Mouse (Mus musculus) brain, adult 2 months (tissue): ENCODE data around the gene Hic1.

ENCODE experiments used
- DNase-seq: peaks from one replicate; pipeline ENCODE4 v3.0.0; 2011; ENCODE audit warnings: low read depth, low spot score

Gene Hic1

DNA sequence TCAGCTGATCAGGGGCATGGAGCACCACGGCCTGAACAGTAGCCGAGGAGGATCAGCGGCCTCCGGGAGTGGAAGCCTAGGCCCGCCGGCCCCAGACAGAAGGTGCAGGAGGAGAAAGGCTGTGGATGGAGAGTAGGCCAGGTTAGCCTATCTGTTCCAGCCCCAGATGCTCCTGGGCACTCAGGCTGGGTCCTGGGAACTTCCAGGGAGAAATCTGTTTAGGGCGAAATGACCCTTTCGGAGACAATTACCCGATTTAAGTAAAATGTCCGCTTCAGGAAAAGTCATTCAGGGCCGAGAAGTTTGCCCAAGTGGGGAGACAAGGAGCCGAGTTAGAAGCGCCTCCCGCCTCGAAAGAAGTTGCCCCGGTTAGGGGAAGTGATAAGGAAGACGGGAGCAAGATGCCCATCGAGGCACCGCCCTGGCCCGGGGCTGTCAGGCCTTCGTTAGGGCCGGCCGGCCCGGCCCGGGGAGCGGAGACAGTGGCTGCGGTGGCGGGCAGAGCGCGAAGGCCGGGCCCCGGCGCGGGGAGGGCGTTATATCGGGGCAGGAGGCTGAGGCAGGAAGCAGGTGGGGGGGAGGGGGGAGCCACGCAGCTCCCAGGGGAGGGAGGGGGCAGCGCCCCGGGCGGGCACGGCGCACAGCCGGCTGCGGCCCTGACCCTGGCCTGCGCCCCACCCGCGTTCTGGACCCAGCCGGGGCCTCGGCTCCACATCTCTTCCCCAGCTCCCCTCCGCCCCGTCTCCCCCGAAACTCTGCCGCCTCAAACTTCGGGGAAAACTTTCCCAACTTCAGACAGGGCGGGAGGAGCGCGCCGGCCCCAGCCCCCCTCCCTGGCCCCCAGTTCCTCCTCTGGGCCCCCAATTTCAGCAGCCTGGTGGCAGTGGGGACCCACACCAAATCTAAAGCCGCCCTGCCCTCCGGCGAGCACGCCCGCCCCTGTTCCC is 1.4 kb downstream of the Hic1 start:
- DNase-seq: no peak

DNA sequence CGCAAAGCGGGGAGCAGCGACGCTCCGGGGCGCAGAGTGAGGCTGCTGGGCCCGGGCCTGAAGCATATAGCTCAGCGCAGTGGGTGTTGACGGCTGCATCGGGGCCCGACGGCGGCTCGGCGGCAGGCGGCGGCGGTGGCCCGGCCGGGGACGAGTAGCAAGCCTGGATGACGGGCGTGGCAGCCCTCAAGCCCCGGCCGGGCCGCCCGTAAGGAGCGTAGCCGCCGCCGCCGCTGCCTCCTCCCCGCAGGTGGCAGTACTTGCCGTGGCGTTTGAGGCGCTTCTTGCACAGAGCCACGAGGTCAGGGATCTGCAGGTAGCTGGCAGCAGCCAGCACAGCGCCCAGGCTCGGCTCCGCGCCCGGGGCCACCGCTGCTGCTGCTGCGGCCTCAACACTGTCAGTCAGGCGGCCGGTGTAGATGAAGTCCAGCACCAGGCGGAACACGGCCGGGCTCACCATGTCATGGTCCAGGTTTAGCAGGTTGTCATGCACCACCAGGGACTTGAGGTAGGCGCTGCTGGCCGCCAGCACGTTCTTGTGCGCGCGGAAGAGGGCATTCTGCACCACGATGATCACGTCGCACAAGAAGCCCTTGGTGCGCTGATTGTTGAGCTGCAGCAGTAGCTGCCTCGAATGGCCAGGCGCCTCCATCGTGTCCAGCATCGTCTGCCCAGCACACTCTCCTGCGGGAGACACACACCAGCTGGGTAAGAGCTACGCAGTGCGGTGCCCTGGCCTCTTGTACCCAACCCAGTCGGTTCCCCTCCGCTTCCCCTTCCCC is 2.3 kb downstream of the Hic1 start:
- DNase-seq: no peak

DNA sequence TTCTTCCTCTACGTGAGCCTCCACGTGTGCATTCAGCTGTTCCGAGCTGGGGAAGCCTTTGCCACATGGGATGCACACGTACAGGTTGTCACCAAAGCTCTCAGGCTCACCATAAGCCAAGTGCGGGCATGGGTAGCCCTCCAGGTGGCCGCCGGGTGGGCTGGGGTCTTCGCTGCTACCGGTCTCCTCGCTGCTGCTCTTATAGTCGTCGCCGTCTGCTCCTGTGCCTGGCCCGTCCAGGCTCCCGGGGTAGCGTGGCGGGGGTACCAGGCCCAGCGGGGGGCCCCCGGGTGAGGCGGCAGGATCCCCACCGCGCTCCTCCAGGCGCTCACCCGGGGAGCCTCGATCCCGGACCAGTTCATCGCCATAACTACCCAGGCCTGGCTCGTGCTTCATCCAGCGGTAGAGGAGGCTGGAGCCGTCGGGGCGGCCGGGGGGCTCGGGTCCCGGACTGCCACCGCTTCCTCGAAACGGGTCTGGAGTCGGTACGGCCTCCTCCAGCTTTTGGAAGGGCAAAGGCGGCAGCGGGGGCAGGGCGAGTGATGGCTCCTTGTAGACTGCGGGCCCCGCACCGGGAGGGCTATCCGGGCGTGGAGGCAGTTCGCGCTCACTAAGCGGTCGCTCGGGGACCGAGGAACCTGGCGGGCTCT is 3.0 kb downstream of the Hic1 start:
- DNase-seq: no peak

- peak; percentile 80 for DNase-seq
Observed at GRCm38 (mm10) chr11:75165441-75166192, 3.7 kb downstream of the Hic1 start.

- DNase-seq: no peak
Observed at GRCm38 (mm10) chr11:75164750-75165149, 4.6 kb downstream of the Hic1 start.

DNA sequence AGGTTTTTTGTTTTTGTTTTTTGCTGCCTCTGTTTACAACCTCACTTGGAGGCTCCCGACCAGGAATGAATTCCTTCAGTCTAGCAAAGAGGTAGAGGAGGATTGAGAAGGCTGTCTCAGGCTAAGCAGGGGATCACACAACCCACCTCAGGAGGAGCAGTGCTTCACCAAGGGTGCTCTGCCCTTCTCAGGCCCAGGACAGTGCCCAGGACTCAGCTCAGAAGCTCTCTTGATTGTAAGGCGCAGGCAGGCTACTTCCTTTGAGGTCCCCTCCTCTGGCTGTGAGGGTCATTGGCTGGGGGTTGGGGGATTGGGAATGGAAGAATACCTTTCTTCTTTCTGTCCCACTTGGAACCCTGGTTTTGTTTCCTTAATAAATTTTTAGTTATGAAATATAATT is 5.3 kb downstream of the Hic1 start:
- no peak for DNase-seq

DNA sequence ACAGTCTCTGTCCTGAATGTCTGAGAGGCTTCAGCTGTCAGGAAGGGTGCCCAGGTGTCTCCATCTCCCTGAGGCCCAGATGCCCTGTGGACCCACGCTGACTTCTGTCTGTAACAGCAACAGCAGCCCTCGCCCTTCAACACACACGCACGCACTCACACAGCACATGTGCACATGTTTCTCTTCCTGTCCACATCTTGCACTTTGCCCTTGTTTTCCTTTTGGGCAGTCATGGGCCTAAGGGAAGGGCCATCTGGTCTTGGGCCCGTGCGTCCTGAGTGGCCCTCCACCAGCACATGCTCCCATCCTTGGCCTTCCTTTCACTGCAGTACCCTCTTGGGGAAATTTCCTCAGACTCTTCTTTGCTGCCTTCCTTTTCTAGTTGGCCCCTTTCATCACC is 5.9 kb downstream of the Hic1 start:
- no peak for DNase-seq

GRCm38 (mm10) chr11:75162591-75163080 is 6.7 kb downstream of the Hic1 start:
- no peak for DNase-seq

- no peak for DNase-seq
Observed at GRCm38 (mm10) chr11:75161417-75162008, 7.8 kb downstream of the Hic1 start.

GRCm38 (mm10) chr11:75160954-75161353 is 8.4 kb downstream of the Hic1 start:
- no peak for DNase-seq

- no peak for DNase-seq
Observed at GRCm38 (mm10) chr11:75159564-75159963, 9.8 kb downstream of the Hic1 start.

GRCm38 (mm10) chr11:75158432-75158831 is 10.9 kb downstream of the Hic1 start:
- no peak for DNase-seq

DNA sequence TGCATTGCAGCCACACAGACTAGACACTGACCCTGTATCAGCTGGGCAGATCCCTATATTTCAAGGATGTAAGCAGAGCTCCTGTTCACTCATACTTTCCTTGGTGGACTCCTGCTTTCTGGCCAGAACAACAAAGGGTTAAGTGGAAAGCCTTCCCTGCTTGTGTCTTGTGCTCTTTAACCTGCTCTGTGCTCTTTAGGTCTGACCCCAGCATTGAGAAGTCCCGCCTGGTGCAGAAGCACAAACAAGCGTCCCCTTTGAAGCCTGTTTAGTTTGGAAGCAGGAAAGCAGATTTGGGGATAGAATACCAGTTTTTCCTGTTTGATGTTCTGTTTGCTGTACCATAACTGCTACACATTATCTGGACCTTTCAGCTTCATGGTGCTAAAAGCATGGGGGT is 11.4 kb downstream of the Hic1 start:
- no peak for DNase-seq

DNA sequence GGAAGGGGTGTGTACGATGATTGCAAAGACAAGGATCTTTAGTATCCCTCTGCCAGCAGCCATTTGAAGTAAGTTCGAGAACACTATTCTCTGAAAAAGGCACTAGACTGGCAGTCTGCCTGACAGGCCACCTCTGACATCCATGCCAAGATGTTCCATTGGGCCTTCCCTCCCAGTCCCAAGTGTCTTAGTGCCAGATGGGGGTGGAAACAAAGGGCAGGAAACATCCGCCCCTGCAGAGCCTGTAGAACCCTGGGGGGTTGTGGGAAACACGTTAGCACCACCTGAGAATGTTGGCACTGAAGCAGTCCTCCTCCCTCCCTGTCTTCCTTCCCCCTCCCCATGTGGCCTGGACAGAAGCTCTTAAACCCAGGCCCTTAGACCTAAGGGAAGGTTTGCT is 12.3 kb downstream of the Hic1 start:
- peak; percentile 39 for DNase-seq

GRCm38 (mm10) chr11:75156416-75156815 is 12.9 kb downstream of the Hic1 start:
- no peak for DNase-seq

GRCm38 (mm10) chr11:75155985-75156384 is 13.3 kb downstream of the Hic1 start:
- DNase-seq: peak; percentile 53

DNA sequence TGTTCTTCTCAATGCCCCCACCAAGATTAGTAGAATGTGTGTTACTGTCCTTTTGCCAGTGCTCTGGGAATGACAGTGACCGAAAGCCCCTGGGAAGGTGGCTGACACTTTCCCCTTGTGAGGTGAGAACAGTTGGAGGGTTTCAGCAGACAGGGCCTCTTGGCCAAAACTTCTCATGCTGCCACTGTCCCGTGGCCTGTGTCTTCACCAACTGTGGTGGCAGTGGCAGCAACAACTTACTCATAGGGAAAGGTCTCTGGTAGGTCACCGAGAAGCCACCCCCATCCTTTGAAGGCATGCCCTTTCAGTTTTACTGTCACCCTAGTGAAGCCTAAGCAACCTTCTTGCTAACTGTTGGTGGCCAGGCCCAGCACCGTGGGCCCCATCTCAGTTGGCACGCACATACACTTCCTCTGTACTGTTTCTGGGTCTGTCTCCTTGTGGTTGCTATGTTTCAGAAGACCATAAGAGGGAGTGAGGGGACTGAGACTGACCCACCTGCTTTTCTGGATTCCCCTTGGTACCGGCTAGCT is 15.2 kb downstream of the Hic1 start:
- DNase-seq: no peak

DNA sequence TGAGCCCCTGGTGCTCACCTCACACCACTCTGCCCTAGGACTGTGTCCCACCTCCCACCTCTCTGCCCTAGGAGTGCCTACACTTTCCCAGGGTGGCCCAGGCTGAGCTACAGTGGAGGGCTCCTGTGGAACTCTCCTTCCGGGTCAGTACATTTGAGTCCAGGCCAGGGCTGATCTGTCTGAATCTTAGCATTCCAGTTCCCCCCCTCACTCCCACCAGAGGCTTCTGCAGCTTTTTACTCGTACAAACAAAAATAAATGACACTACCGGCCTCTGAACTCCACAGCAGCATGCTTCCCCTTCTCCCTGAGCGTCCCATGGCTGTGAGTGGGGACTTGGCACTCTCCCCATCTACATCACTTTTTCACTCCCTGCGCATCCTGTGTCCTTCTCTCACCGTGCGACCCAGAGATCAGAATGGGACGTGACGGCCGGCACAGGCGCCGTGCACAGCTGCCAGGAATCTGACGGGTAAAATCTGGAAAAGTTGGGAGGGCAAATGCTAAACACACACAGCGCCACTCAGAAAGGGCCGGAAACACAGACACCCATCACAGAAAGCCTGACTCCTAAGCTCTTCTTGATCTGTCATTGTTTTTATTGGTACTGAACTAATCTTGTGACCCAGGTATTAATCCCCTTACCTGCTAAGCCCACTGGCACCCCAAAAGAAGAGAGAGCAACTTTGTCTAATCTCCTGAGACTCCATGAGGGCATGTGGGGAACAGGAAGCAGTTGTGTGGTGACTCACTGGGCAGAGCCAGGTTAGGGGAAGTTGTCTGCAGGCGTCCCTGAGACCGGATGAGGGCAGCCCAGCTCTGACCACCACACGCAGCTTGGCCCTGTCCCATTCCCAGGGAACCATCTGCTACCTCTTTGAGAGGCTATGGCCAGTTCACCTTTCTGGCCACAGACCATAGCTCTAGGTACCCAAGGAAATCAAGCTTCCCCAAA is 16.4 kb downstream of the Hic1 start:
- peak; percentile 94 for DNase-seq

- no peak for DNase-seq
Observed at GRCm38 (mm10) chr11:75150346-75150745, 19.0 kb downstream of the Hic1 start.
